Mouse (Mus musculus) hematopoietic stem cell, adult 5-6 weeks (primary cell): ENCODE measurements at regions not wholly inside any gene's neighbourhood (a gene's known extent, or its start where the extent isn't known, plus 50 kb on each side); places are given as distances from the start of the nearest gene placed in this dataset.
A peak's percentile ranks its signal among the peaks of the same experiment; 100 is the strongest.

Experiments used
- ATAC-seq, 2 experiments: fragments of 125-278 bp in 1 of 2; replicated peaks in 1 of 2; 2 replicates each; pipeline ENCODE4 v1.8.0; 2016 to 2017; ENCODE audit warnings: inconsistent platforms in 2 of 2, mild to moderate bottlenecking in 2 of 2, moderate number of reproducible peaks in 2 of 2, low read depth in 1 of 2, moderate TSS enrichment in 1 of 2; ENCODE audit not compliant: low FRiP score in 2 of 2, poor library complexity in 2 of 2, severe bottlenecking in 2 of 2, insufficient read depth in 1 of 2, low TSS enrichment in 1 of 2

DNA sequence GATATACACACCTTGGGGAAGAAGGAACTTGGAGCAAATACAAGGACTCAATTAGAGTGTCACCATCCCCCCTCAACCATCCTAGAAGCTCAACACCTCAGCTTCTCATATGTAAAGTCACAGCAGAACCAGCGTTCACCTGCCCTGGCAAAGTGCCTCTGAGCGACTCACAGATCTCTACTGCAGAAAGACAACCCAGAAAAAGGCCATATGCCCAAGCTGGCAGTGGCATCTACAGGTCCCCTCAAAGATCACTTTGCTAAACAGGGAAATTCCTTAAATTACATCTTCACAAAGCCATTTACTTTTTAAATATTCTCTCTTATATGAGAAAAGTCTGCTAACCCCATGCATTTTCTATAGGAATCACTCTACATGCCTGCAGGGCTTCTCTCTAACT is 78.3 kb upstream of the Tmco5 start:
- ATAC-seq, result no peak

DNA sequence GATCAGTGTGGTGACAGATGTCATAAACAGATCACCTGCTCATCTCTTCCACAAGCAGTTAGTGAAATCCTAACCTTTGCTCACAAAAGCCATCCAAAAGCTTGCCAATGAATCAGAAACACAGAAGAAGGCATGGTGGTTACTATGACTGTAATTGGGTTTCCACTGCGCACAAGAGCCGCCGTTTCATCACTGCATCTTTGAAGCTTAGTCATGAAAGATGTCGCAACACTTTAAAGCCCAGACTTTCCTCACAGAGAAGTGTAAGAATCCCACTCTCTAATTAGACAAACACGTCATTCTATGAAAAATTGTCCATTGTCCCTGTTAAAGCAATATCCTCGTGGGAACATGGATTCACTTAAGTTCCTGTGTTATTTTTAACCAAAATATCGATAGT is 76.9 kb upstream of the Tmco5 start:
- ATAC-seq, result no peak

DNA sequence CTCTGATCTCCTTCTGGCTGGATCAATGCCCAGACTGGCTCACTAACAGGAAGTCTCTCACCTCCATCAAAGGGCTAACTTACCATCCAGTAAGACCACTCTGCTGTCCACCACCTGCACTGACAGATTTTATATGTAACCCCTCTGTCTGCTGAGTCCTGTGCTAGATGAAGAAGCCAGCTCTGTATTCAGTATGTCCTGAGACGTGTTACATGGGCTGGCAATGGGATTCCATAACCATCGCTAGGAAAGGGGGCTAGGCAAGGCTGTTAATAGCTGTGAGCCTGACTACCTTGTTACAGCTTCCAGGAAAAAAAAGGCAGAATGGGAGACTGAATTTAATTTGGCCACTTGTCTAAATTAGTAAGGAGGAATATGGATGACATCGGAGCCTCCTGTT is 71.3 kb upstream of the Tmco5 start:
- no peak for ATAC-seq

DNA sequence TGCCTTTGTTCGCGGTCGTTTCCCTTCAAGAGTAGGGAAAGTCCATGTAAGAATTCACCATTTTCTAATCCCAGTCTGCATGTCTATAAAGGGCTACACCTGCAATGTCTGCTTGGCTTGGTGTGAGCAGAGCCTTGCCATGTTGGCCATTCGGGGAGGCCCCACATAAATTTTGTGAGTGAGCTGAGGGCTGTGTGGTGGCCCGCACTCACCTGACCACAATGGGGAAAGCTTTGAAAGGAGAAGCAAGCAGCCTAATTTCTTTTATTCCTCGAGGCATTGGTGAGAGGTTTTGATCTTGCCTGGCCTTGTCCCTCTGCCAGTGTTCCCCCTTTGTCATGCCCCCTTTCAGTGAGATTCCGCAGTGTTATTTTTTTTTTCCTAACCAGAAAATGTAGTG is 70.9 kb upstream of the Tmco5 start:
- ATAC-seq, result no peak

DNA sequence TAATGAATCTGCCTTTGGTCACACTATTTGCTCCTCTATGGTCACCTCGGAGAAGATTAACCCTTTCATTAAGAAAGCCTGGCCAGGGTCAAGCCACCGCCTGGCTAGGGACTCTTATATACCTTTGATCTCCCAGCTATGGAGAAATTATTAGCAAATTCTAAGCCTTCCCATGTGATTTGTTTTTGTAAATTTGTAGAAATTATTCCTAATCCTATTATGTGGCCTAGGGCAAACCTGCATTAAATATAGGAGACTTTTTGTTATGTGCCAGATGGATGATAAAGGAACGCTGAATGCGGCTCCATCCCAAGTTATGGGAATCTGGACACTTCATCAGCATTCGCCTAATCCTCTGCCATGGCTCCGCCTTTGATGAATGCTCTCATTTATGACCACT is 70.4 kb upstream of the Tmco5 start:
- ATAC-seq, result no peak

DNA sequence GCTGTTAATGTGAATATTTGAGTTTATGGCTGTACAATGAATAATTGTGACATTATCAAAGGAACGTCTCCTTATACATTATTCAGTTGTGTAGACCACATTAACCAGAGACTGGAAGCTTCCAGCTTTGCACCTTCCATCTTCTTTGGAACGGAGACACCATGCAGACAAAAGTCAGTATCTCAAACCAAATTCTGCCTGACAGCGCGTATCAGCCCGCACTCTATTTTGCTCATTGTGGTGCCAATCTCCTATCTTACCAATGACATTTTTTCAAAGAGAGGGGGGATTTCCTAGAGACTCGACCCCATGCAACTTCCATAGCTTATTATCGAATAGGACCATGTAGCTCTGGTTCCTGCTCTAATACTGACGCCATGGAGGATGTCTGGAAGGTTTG is 69.9 kb upstream of the Tmco5 start:
- ATAC-seq, result no peak

DNA sequence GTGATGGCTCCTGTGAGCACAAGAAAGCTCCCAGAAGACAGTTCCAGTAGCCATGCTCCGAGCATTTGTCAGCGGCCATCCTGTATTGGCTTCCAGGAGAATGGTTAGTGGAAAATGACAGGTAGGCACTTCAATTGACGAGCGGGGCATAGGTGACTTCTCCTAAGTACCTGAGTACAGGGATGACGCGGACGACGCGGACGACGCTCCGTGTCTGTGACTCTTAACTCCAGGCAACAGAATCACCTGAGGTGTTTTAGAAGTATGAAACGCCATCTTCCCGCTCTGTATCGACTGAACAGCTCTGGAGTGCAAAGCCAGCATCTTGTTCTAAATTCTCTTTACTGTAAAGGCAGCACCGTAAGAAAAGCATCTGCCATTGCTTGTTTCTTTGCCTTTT is 68.4 kb upstream of the Tmco5 start:
- no peak for ATAC-seq

DNA sequence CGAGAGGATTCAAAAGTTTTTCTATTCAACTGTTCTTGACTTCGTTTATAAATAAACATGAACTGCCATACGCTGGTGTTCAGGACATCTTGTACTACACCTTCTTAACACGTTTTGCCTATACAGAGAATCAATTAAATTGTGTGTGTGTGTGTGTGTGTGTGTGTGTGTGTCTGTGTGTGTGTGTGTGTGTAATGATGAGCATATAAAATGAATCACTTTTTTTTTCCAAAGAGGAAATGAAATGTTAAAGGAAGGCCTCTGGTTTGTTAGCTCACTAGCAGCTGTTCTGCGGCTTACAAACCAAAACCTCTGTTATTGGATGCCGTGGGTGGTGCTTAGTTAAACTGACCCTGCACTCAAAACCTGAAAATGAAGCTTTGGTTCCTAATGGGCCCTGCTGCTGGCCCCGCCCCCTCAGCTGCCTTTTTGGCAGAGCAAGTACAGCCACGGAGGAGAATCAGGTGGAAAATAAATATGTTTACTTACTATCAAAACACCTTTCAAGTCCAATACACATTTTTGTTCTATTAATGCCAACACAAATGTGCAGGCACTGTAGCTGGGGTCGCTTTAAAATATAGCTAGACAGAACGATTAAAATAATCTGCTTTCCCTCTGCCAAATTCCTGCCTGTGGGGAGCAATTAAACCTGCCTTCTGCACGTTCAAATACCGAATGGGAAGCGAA is 65.5 kb upstream of the Tmco5 start:
- no peak for ATAC-seq

DNA sequence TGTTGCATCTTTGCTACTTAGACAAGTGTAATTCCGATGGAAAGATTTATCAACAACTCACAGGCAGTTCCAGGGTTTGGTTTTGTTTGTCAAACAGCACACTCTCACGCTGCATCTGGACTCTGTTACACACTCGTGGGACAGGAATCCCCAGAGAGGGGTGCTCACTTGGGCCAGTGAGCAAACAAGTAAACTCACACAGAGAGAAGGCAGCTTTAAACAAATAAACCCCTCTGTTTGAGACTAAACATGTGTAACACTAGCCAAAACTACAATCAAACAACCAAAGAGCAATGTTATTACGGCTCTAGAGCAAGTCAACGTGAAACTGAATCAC is 65.0 kb upstream of the Tmco5 start:
- no peak for ATAC-seq

DNA sequence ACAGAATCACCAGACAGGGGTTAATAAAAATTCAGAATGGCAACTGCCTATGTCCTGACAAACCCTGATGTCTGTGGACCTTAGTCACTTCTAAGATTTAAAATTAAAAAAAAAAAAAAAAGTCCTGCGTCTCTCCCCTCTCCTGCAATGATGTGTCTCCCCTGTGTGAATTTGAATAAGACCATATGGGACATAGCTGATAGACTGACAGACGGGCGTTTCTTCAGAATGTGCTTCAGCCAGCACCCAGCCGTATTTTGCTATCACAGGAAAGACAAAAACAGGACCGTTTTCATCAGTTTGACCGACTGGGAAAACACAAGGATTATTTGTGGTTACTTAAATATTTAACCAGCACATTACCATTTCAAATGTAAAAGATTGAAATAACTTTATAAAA is 61.4 kb upstream of the Tmco5 start:
- ATAC-seq, result no peak

DNA sequence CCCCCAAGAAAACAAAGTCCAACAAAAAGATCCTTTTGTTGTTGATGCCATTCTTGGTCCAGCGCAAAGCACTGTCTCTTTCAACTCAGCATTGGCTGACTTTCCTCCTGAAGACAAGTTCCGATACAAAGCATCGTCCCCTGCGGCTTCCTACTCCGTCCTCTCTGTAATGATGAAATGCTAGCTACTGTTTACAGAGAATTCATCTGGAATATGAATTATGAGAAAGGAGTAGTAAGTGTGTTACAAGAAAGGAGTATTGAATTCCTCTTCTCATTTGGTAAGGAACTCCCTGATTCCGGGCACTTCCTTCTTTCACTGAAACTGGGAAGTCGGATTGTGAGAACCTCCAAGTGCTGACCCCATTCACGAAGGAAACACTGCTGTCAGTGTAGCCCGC is 60.9 kb upstream of the Tmco5 start:
- no peak for ATAC-seq

DNA sequence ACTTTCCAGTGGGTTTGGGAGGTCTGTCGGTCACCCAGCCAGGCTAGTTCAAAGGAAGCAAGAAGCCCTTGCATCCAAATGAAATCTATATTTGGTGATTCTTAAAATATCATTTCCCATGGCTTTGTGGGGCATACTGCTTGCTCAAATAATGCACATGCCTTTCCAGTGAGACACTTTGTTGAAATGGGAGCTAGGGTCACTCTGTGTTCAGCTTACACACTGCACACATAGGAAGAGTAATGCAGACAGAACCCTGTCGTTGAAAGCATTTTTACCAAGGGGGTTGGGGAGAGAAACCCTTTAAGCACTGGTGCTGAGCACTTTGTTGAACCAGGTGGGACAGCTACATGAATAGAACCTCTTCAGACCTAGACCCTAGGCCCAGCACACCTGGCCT is 59.9 kb upstream of the Tmco5 start:
- ATAC-seq, result no peak

DNA sequence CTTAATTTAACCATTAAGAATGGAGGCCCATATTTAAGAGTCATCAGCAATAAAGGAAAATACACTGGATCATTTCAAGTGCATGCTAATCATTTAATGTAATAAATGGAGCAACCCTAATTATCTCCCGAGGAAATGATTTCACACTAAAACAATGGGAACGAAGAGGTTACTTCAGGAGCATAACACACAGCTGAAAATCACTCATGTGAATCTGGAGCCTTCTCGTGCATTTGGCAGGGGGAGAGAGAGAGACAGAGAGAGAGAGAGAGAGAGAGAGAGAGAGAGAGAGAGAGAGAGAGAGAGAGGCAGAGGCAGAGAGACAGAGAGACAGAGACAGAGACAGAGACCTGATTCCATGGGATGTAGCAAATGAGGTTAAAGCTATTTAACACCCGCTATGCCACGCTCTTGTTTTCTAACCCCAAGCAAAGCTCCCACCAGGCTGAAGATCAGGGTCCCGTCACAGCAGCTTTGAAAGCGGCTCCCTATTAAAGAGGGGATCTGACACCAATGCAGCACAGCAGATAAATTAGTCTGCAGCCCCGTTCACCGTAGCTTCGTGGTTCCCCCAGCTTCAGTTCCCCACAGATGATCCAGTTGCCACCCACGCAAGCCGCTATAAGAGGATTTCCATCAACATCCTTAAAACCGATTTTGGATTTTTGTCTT is 59.3 kb upstream of the Tmco5 start:
- no peak for ATAC-seq

DNA sequence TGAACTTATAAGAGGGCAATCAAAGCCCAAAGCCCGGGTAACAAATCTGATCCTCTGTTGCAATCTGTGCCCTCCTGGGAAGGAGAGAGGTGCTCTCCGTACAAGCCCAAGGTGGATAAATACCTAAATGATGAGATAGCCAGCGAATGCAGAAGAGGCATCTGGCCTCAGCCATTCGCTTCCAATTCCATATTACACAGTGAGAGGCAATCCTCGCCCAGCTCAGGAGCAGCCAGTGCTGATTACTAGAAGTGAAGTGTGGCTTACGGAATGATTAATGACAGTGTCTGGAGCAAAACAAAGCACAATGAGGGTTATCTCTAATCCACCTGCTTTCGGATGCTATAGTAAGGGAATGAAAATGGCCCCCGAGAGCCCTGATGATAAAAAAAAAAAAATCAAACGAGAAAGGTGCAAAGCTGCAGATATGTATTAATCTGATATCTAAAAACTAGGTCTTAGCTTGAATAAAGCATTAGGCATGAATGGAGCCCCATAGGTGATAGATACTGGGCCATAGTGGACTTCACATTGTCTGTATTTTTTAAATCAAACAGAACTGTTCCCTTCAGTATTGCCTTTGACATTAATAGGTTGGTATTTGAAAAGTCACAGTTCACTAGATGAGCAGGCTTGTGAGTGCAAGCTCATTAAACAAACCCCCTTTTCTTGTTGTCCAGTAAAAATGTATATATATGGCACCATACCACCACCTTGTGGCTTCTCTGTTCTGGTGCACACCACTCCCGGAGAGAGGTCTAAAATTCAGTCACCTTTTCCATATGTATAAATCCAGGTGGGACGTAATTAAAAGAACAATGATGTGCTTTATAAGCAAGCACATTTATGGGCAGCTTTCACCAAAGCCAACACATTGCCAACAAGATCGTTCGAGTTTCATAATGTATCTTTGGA is 57.4 kb upstream of the Tmco5 start:
- ATAC-seq, result 0 out of 4 replicates have a peak, but pooled peaks of 1 of the 2 experiments have one; percentile 37
